Mouse (Mus musculus): ENCODE measurements at regions not wholly inside any gene's neighbourhood (a gene's known extent, or its start where the extent isn't known, plus 50 kb on each side); places are given as distances from the start of the nearest gene placed in this dataset.

DNA sequence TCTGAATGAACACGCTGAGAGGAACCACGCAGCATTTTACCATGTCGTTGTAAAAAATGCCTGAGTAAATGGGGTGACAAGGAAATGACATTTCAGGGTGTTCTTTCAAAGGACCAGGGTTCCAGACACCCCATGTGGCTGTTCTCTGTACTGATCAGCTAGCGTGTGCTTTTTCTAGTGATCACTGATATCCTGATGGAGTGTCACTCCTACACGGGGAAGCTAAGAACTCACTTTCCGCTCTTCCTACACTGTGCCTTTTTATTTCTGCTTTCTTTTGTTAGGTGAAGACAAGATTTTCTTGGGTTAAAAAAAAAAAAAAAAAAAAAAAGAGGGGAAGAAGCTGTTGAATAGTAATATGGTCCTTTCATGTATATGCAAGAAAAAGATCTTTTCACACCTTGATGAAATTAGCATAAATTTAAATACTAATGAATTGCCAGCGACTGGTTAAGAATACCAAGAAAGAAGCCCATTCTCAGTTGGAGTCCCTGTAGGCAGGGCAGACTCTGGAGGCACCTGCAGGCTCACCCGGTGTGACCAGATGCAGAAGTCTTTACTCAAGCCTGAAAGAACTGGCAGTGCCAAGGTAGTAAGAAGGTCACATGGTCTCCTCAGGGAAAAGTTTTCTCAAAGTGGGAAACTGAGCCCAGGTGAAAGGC is 270.2 kb upstream of the Irx2 start:
- Histone ChIP-seq H3K4me3 (ENCODE audit: low read depth, low read length) (no peak overlapping the region), H3K4me1 (replicated peaks; ENCODE audit: control insufficient read depth, insufficient read depth) (no peaks in the 10 kb centered on the region), H3K4me2 (replicated peaks; ENCODE audit: low read depth) (no peak overlapping the region), H3K27ac (replicated peaks) (no peak overlapping the region), H3K27me3 (ENCODE audit: control insufficient read depth, insufficient read depth, low read length) (no peaks in the 10 kb centered on the region), H3K9ac (ENCODE audit: low read length) (no peak overlapping the region), H3K9me3 (ENCODE audit: control insufficient read depth, low read length) (no peaks in the 10 kb centered on the region), H3K36me3 (ENCODE audit: control insufficient read depth, insufficient read depth, low read length) (no peaks in the 10 kb centered on the region)
- WGBS: 52% methylated on average over 8 of the region's 8 CpGs
- no peak for TF ChIP-seq EP300 (optimal IDR thresholded peaks at IDR 0.05)
- no peak for TF ChIP-seq CTCF (IDR thresholded peaks at IDR 0.05; ENCODE audit: low read depth)
- DNase-seq (ENCODE audit: low spot score): no peak
- no peak for ATAC-seq (ENCODE audit: low FRiP score, low TSS enrichment)

DNA sequence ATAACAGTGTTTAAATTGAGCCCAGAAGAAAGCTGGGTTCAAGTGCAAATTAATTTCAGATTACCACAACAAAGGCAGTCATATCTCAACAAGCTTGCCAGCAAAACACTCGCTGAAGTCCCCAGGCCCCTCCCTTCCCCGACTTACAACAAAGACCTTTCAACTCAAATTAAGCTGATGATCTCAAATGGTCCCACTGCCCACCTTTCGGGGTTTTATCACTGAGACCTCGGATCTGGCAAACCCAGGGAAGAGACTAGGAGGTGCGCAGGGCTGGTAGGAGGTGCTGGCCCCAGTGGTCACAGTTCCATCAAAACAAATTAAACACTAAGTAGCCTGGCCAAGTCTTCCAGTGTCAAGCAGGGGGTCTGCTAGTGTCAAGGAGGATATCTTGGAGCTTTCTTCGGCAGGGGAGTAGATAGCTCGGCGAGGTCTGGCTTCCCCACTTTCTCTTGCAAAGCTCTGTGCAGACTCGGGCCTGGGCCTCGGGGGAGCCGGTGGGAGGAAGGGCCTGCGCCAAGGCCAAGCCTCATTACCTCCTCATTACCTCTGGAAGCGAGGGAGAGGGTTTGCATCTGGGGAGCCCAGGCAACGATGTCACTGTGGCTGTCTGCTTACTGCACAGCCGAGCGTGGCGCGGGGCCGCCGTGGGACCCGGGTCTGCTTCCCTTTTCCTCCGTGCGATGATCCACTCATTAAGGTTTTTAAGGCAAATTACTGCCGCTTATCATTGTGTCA is 262.9 kb upstream of the Irx2 start:
- no peak overlapping the region for H3K4me3 ChIP-seq (ENCODE audit: low read depth, low read length)
- no peak for DNase-seq (ENCODE audit: low spot score)
- no peak for TF ChIP-seq CTCF (IDR thresholded peaks at IDR 0.05; ENCODE audit: low read depth)
- TF ChIP-seq EP300 (optimal IDR thresholded peaks at IDR 0.05): no peak
- H3K36me3 ChIP-seq (ENCODE audit: control insufficient read depth, insufficient read depth, low read length): no peaks in the 10 kb centered on the region
- ATAC-seq (ENCODE audit: low FRiP score, low TSS enrichment): no peak
- no peaks in the 10 kb centered on the region for H3K9me3 ChIP-seq (ENCODE audit: control insufficient read depth, low read length)
- WGBS: 31% methylated on average over 24 of the region's 24 CpGs
- H3K27me3 ChIP-seq (ENCODE audit: control insufficient read depth, insufficient read depth, low read length): no peaks in the 10 kb centered on the region
- no peak overlapping the region for H3K4me2 ChIP-seq (replicated peaks; ENCODE audit: low read depth)
- no peak overlapping the region for H3K9ac ChIP-seq (ENCODE audit: low read length)
- no peaks in the 10 kb centered on the region for H3K4me1 ChIP-seq (replicated peaks; ENCODE audit: control insufficient read depth, insufficient read depth)
- no peak overlapping the region for H3K27ac ChIP-seq (replicated peaks)

GRCm38 (mm10) chr13:72366281-72366680 is 262.3 kb upstream of the Irx2 start:
- Histone ChIP-seq H3K4me1 (replicated peaks; ENCODE audit: control insufficient read depth, insufficient read depth) (no peaks in the 10 kb centered on the region), H3K9me3 (ENCODE audit: control insufficient read depth, low read length) (no peaks in the 10 kb centered on the region), H3K4me3 (ENCODE audit: low read depth, low read length) (no peak overlapping the region), H3K27ac (replicated peaks) (no peak overlapping the region), H3K36me3 (ENCODE audit: control insufficient read depth, insufficient read depth, low read length) (no peaks in the 10 kb centered on the region), H3K27me3 (ENCODE audit: control insufficient read depth, insufficient read depth, low read length) (no peaks in the 10 kb centered on the region), H3K4me2 (replicated peaks; ENCODE audit: low read depth) (no peak overlapping the region), H3K9ac (ENCODE audit: low read length) (no peak overlapping the region)
- DNase-seq (ENCODE audit: low spot score) (no peak), ATAC-seq (ENCODE audit: low FRiP score, low TSS enrichment) (no peak)
- 32% methylated on average over 11 of the region's 11 CpGs for WGBS
- TF ChIP-seq CTCF (IDR thresholded peaks at IDR 0.05; ENCODE audit: low read depth): no peak
- no peak for TF ChIP-seq EP300 (optimal IDR thresholded peaks at IDR 0.05)

DNA sequence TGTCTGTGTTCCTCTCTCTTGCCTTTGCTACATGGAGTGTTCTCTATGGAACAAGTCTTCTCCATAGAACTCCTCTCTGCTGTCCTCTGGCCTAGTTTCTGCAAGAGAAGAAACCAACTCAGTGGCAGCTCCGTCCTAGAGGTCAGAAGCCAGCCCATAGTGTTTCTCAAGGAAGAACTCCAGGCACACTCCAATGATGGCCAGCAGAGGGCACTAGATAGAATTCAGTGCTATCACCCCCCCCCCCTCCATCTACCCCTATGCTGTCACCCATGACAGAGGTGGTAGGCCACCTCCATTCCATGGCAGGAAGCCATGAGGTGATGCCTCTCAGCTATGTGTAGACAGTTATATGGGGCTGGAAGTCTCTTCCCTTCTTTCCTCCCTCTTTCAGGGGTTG is 258.5 kb upstream of the Irx2 start:
- ATAC-seq (ENCODE audit: low FRiP score, low TSS enrichment) (no peak), DNase-seq (ENCODE audit: low spot score) (peak; percentile 19)
- H3K9me3 ChIP-seq (ENCODE audit: control insufficient read depth, low read length): no peaks in the 10 kb centered on the region
- TF ChIP-seq EP300 (optimal IDR thresholded peaks at IDR 0.05) (no peak), CTCF (IDR thresholded peaks at IDR 0.05; ENCODE audit: low read depth) (peak; percentile 52)
- no peak overlapping the region for H3K4me3 ChIP-seq (ENCODE audit: low read depth, low read length)
- H3K9ac ChIP-seq (ENCODE audit: low read length): no peak overlapping the region
- no peaks in the 10 kb centered on the region for H3K27me3 ChIP-seq (ENCODE audit: control insufficient read depth, insufficient read depth, low read length)
- H3K4me2 ChIP-seq (replicated peaks; ENCODE audit: low read depth): no peak overlapping the region
- H3K36me3 ChIP-seq (ENCODE audit: control insufficient read depth, insufficient read depth, low read length): no peaks in the 10 kb centered on the region
- no peaks in the 10 kb centered on the region for H3K4me1 ChIP-seq (replicated peaks; ENCODE audit: control insufficient read depth, insufficient read depth)
- H3K27ac ChIP-seq (replicated peaks): no peak overlapping the region
- 78% methylated on average over 1 of the region's 1 CpGs for WGBS

GRCm38 (mm10) chr13:72370997-72371396 is 257.6 kb upstream of the Irx2 start:
- H3K4me3 ChIP-seq (ENCODE audit: low read depth, low read length): no peak overlapping the region
- 21% methylated on average over 5 of the region's 5 CpGs for WGBS
- no peak overlapping the region for H3K9ac ChIP-seq (ENCODE audit: low read length)
- DNase-seq (ENCODE audit: low spot score) (no peak), ATAC-seq (ENCODE audit: low FRiP score, low TSS enrichment) (no peak)
- H3K27ac ChIP-seq (replicated peaks): no peak overlapping the region
- H3K4me1 ChIP-seq (replicated peaks; ENCODE audit: control insufficient read depth, insufficient read depth): no peaks in the 10 kb centered on the region
- H3K27me3 ChIP-seq (ENCODE audit: control insufficient read depth, insufficient read depth, low read length): no peaks in the 10 kb centered on the region
- no peaks in the 10 kb centered on the region for H3K9me3 ChIP-seq (ENCODE audit: control insufficient read depth, low read length)
- no peaks in the 10 kb centered on the region for H3K36me3 ChIP-seq (ENCODE audit: control insufficient read depth, insufficient read depth, low read length)
- no peak for TF ChIP-seq EP300 (optimal IDR thresholded peaks at IDR 0.05)
- TF ChIP-seq CTCF (IDR thresholded peaks at IDR 0.05; ENCODE audit: low read depth): no peak
- H3K4me2 ChIP-seq (replicated peaks; ENCODE audit: low read depth): no peak overlapping the region

- Histone ChIP-seq H3K9me3 (ENCODE audit: control insufficient read depth, low read length) (no peaks in the 10 kb centered on the region), H3K4me3 (ENCODE audit: low read depth, low read length) (no peak overlapping the region), H3K27ac (replicated peaks) (no peak overlapping the region), H3K4me1 (replicated peaks; ENCODE audit: control insufficient read depth, insufficient read depth) (no peaks in the 10 kb centered on the region), H3K27me3 (ENCODE audit: control insufficient read depth, insufficient read depth, low read length) (no peaks in the 10 kb centered on the region), H3K36me3 (ENCODE audit: control insufficient read depth, insufficient read depth, low read length) (no peaks in the 10 kb centered on the region), H3K9ac (ENCODE audit: low read length) (no peak overlapping the region), H3K4me2 (replicated peaks; ENCODE audit: low read depth) (no peak overlapping the region)
- ATAC-seq (ENCODE audit: low FRiP score, low TSS enrichment) (no peak), DNase-seq (ENCODE audit: low spot score) (no peak)
- no peak for TF ChIP-seq EP300 (optimal IDR thresholded peaks at IDR 0.05)
- TF ChIP-seq CTCF (IDR thresholded peaks at IDR 0.05; ENCODE audit: low read depth): no peak
- 87% methylated on average over 2 of the region's 2 CpGs for WGBS
Observed at GRCm38 (mm10) chr13:72393366-72393765, 235.3 kb upstream of the Irx2 start.

Data from stomach, postnatal 0 days (tissue).